Mouse (Mus musculus): ENCODE data around the gene Cdcp1. TPM values are rescaled to one million over a fixed set of nuclear protein-coding genes. Genes with fewer than 3 reads are reported as not detected.

The Cdcp1 gene
- 14.5 and 21.6 TPM in 2 replicates for polyA plus RNA-seq (2012; rRNA removed; ENCODE audit: low replicate concordance)

DNA sequence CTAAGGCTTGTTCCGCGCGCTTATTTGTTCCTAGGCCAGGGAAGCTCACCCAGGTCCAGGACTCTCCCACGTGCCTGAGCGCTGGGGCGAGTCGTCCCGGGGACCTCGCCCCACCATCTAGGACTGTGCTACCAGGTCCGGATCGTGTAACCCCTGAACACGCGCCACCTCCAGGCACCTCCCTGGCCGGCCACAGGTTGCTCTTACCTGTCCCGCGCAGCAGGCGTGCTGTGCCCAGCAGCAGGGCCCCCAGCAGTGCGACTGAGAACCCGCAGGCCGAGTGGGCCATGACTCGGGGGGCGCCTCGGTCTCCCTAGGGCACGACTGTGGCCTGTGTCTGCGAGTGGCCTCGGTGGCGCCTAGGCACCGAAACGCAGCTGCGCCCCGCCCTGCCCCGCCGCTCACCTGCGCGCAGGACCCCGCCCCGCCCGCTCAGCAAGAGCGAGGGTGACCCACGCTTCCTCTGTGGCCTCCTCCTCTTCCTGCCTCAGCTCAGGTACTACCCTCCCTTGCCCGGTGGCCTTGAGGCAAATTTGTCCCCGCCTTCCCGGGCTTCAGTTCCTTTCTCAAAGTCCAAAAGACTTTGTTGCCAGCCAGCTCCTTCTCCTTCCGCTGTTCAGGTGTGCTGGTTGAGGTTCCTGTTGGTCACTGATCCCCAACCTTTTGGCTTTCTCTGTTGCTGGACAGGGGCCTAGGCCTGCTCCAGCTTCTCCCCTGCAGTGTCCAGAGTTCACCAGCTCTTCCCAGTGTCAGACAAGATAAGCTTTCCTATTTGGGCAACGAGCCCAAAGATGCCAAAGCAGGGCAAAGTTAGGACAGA, at the start of gene Cdcp1:
Gene Cdcp1 (minus strand): TSS at position 418 of the 820 bp plus-strand sequence.

DNA sequence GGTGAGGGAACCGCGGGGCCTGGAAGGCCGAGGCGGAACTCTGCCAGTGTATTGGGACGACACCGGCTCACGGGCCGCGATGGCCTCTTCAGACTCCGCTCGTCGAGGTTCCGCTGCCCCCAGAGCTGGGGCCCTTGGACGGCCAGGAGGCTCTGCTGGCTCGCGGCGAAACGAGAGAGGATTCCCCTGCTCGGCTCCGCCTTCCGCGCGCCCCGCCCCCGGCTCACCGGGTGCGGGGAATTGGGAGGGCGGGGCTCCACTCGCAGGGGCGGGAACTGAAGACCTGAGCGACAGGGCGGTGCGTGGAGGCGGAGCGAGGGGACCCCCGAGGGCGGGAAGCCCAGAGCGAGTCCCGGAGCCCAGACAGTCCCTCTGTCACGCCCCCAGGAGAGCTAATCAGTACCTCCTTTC, 44.8 kb upstream of the Cdcp1 start, which contains the start of gene Tmem158:
Gene Tmem158 (minus strand): TSS at position 154 of the 411 bp plus-strand sequence.

DNA sequence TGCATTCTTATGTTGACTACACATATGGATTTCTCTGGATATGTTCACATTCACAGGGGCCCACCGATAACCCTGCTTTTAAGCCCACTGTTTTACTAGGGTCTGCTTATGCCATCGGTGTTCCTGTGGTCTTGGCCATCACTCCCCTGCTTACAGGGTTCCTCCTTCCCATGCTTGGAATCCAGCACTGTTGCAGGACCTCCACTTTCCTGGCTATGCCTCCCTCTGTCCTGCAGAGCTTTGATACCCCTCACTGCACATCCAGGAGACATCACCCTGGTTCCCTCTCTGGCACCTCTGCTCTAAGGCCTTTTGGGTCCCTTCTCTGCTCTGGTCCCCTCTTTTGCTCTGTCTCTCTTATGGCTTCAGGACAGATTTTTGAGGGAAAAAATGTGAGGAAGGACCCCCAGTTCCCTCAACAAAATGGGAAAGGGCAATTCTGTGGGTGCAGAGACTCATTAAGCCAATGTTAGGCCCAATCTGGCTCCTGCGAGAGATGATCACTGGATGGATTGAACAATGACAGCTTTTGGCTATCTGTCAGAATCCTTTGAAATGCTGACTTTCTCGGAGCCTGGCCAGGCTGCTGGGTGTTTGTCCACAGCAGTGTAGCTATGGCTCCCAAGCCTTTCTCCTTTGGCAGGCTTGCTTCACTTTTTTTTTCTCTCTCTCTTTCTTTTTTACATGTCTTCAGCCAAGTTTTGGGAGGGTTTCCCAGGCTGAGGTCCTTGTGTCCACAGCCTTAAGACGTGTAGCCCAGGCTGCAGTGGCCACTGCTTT, 65.4 kb downstream of the Cdcp1 start, which contains the start of gene Clec3b:
Gene Clec3b (plus strand): TSS at position 706 of the 780 bp plus-strand sequence.

Other genes starting within 250 kb of the Cdcp1 start
- 8.5 and 11.1 TPM in 2 replicates for gene Tmem42, start 194.7 kb downstream of the Cdcp1 start, polyA plus RNA-seq (2012; rRNA removed; ENCODE audit: low replicate concordance)
- not detected in 2 replicates for gene Tgm4, start 181.3 kb downstream of the Cdcp1 start, polyA plus RNA-seq (2012; rRNA removed; ENCODE audit: low replicate concordance)
- 149 and 287 TPM in 2 replicates for gene Zdhhc3, start 102.8 kb downstream of the Cdcp1 start, polyA plus RNA-seq (2012; rRNA removed; ENCODE audit: low replicate concordance)
- 4.8 and 9.9 TPM in 2 replicates for gene Exosc7, start 102.8 kb downstream of the Cdcp1 start, polyA plus RNA-seq (2012; rRNA removed; ENCODE audit: low replicate concordance)
- gene Clec3b, start 65.1 kb downstream of the Cdcp1 start, polyA plus RNA-seq (2012; rRNA removed; ENCODE audit: low replicate concordance): 39.9 and 40.1 TPM in 2 replicates
- 23.6 and 62.7 TPM in 2 replicates for gene Tmem158, start 44.7 kb upstream of the Cdcp1 start, polyA plus RNA-seq (2012; rRNA removed; ENCODE audit: low replicate concordance)
- gene Lars2, start 150.9 kb upstream of the Cdcp1 start, polyA plus RNA-seq (2012; rRNA removed; ENCODE audit: low replicate concordance): 154 and 722 TPM in 2 replicates

Data from duodenum, adult 2 months (tissue).